Mouse (Mus musculus): Measurements from ENCODE around the gene Stpg2.

GRCm38 (mm10) chr3:139162658-139163057 lies 42.8 kb upstream of the Stpg2 start:
- TF ChIP-seq CTCF (IDR thresholded peaks at IDR 0.05; ENCODE audit: low read depth) = no peak
- TF ChIP-seq EP300 (IDR thresholded peaks at IDR 0.05; ENCODE audit: low read depth) = no peak
